Mouse (Mus musculus) Muller cell, postnatal 12 days (primary cell): ENCODE data around the gene Zfp941.
"Not testable (repeated sequence)": the region's sequence is repeated elsewhere in the genome, so short reads cannot be mapped to it uniquely, and the experiment has no call there.

Source experiments
- DNase-seq: peaks from one replicate; pipeline ENCODE4 v3.0.0-alpha.2; 2015; ENCODE audit errors: inconsistent ontology term

The Zfp941 gene

GRCm38 (mm10) chr7:140787406-140788052 lies 34.4 kb downstream of the Zfp941 start, which contains the start of gene Syce1:
Syce1 (minus strand) TSS chr7:140787852.
- no peak for DNase-seq

- DNase-seq = no peak
Measured at GRCm38 (mm10) chr7:140780548-140780947, 41.4 kb downstream of the Zfp941 start.

- DNase-seq = no peak
Measured at GRCm38 (mm10) chr7:140765888-140766739, 55.9 kb downstream of the Zfp941 start.

GRCm38 (mm10) chr7:140765391-140765790 lies 56.6 kb downstream of the Zfp941 start:
- not testable (repeated sequence) for DNase-seq

GRCm38 (mm10) chr7:140763447-140764020 lies 58.4 kb downstream of the Zfp941 start, which contains the start of gene Cyp2e1:
Cyp2e1 (plus strand) TSS chr7:140763739.
- DNase-seq = no peak

GRCm38 (mm10) chr7:140760647-140761046 lies 61.3 kb downstream of the Zfp941 start:
- DNase-seq = no peak
